Mouse (Mus musculus): ENCODE measurements around the gene Tk2.
A peak's percentile ranks its signal among the peaks of the same experiment; 100 is the strongest.

- peak; percentile 92 for TF ChIP-seq CTCF (IDR thresholded peaks at IDR 0.05)
- no peak for TF ChIP-seq EP300 (IDR thresholded peaks at IDR 0.05)
Observed at GRCm38 (mm10) chr8:104219806-104220205, 28.6 kb downstream of the Tk2 start.
